In the genomic region with DNA sequence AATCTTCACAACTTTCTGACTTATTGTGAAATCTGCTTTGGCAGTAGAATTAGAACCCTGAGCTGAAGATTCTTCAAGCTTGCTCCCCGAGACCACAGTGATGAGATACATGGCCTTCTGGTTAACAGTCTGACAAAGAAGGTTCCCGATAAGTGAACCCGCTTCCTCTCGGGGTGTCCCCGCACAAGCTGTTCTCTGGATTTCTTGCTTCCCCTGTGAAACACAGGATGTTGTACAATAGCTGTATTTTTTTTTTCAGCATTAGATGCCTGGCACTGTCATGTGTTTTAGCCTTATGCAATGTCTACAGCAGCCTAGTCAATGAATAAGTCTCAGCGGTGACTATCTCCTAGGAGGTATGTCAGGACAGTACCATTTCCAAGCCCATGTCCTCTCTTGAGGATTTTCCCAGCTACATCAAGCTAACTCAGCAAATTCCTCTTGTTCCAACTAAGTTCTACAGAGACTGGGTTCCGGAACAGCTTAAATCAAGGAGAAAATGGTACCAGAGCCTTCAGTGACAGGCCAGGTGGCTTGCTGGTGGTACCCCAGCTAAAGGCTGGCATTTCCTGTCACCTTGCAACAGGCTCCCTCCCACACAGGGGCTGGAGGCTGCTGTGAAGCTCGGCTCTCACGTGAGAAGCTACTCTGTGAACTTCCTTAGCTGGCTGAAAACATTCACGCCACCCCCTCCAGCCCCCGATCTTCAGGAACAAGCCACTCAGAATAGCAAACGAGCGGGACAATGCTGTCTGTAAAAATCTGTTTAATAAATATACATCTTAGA, we compare ENCODE assay signal across 9 mouse cellular contexts. TPM values are rescaled to one million over a fixed set of nuclear protein-coding genes. Genes with fewer than 3 reads are reported as not detected.
DNase-seq lines count a peak whose midpoint lies in the region; ATAC-seq and TF ChIP-seq lines count a peak whose summit lies in the region.
"Had no signal": no experiment of that assay in that cellular context is flagged by ENCODE, and none has a peak within 500 bp of the region (broad histone marks: within the 10 kb centered on the region; RNA-seq: fewer than 3 reads in every experiment).

No protein-coding gene starts in this region.

- no peak for ATAC-seq in liver, embryonic 12.5 days
- no peak for ATAC-seq in stomach, postnatal 0 days (ENCODE audit: low FRiP score, low TSS enrichment)

- TF ChIP-seq CTCF in layer of hippocampus, adult 2 months (conservative IDR thresholded peaks at IDR 0.05), result no peak
- no peak for TF ChIP-seq CTCF in stomach, postnatal 0 days (IDR thresholded peaks at IDR 0.05; ENCODE audit: low read depth)

- peak overlapping the region; percentile 37; the same call in 1 of the 2 replicates for H3K27ac ChIP-seq in layer of hippocampus, adult 2 months
- H3K27ac ChIP-seq in liver, embryonic 12.5 days, result 0 out of 2 replicates have a peak overlapping the region, but pooled peaks have one; percentile 13
- H3K27ac ChIP-seq in stomach, postnatal 0 days (replicated peaks), result peak overlapping the region; percentile 30
- H3K27ac ChIP-seq: forebrain, embryonic 10.5 days had no signal

- H3K9ac ChIP-seq in liver, embryonic 12.5 days, result no peak overlapping the region
- no peak overlapping the region for H3K9ac ChIP-seq in stomach, postnatal 0 days (ENCODE audit: low read length)

- H3K9me3 ChIP-seq in liver, embryonic 12.5 days (replicated peaks), result no peaks in the 10 kb centered on the region
- no peaks in the 10 kb centered on the region for H3K9me3 ChIP-seq in stomach, postnatal 0 days (ENCODE audit: control insufficient read depth, low read length)
- H3K9me3 ChIP-seq: forebrain, embryonic 10.5 days had no signal

- H3K36me3 ChIP-seq in liver, embryonic 12.5 days, result peaks cover 30% of the 10 kb centered on the region
- H3K36me3 ChIP-seq in stomach, postnatal 0 days (ENCODE audit: control insufficient read depth, insufficient read depth, low read length), result peaks cover 23% of the 10 kb centered on the region

- DNase-seq in layer of hippocampus, adult 2 months (ENCODE audit: low spot score in 2 of 2), result no peak
- no peak for DNase-seq in layer of hippocampus, adult 11-12 months (ENCODE audit: low spot score)
- DNase-seq in adipocyte (ENCODE audit: low spot score), result peak; percentile 52
- DNase-seq in stomach, postnatal 0 days (ENCODE audit: low spot score), result no peak
- DNase-seq in right cerebral cortex, postnatal 14 days, result no peak
- DNase-seq in layer of hippocampus, postnatal 25 days (ENCODE audit: extremely low spot score in 1 of 2, low spot score in 1 of 2), result no peak

- peak overlapping the region; percentile 99; the same call in 1 of the 2 replicates for H3K4me3 ChIP-seq in layer of hippocampus, adult 2 months
- H3K4me3 ChIP-seq in liver, embryonic 12.5 days, result no peak overlapping the region
- no peak overlapping the region for H3K4me3 ChIP-seq in stomach, postnatal 0 days (ENCODE audit: low read depth, low read length)
- H3K4me3 ChIP-seq: forebrain, embryonic 10.5 days had no signal

- H3K27me3 ChIP-seq in liver, embryonic 12.5 days (replicated peaks), result 0 out of 2 replicates have a peak, but pooled peaks cover 4% of the 10 kb centered on the region
- no peaks in the 10 kb centered on the region for H3K27me3 ChIP-seq in stomach, postnatal 0 days (ENCODE audit: control insufficient read depth, insufficient read depth, low read length)

- H3K4me2 ChIP-seq in liver, embryonic 12.5 days, result no peak overlapping the region
- H3K4me2 ChIP-seq in stomach, postnatal 0 days (replicated peaks; ENCODE audit: low read depth), result no peak overlapping the region
- H3K4me2 ChIP-seq: midbrain, embryonic 11.5 days had no signal

- WGBS in liver, embryonic 12.5 days (ENCODE audit: insufficient replicate concordance), result 69% methylated on average over 13 of the region's 13 CpGs
- 80% methylated on average over 13 of the region's 13 CpGs for WGBS in stomach, postnatal 0 days

- peaks cover 41% of the 10 kb centered on the region for H3K4me1 ChIP-seq in liver, embryonic 12.5 days
- peaks cover 3% of the 10 kb centered on the region; the same call in 1 of the 2 replicates for H3K4me1 ChIP-seq in stomach, postnatal 0 days (replicated peaks; ENCODE audit: control insufficient read depth, insufficient read depth)

- no peak for TF ChIP-seq EP300 in stomach, postnatal 0 days (optimal IDR thresholded peaks at IDR 0.05)

RNA-seq across cellular contexts. Expression of a gene that starts 3.6 kb away (rescaled TPM):
- 10 to 100 TPM; 28.1 to 42.5 TPM for total RNA-seq in layer of hippocampus, adult 2 months (2021)
- 14.5 and 15.7 TPM in 2 replicates for polyA plus RNA-seq in liver, embryonic 12.5 days (2016; fragmentation: Nextera tagmentation; extraction: Ambion mirVana)
- polyA plus RNA-seq in stomach, postnatal 0 days (2015; fragmentation: Nextera tagmentation; extraction: Ambion mirVana), result 110 and 119 TPM in 2 replicates
- total RNA-seq in layer of hippocampus, postnatal 25 days (2021), result 10 to 100 TPM; 26.8 to 44.1 TPM
